Mouse (Mus musculus) heart, adult 2 months (tissue): ENCODE measurements around the gene Exog.

ENCODE experiments used
- CTCF ChIP-seq: fragments of 200-600 bp; IDR thresholded peaks from 2 replicates; pipeline ENCODE4 v1.8.1; 2022; ENCODE audit warnings: antibody characterized with exemption, mild to moderate bottlenecking, moderate library complexity
- EP300 ChIP-seq: fragments of 200-500 bp; IDR thresholded peaks from 2 replicates; pipeline ENCODE4 v1.6.1; 2011; ENCODE audit warnings: low read depth, low read length, control low read depth; ENCODE audit not compliant: insufficient read depth
- POLR2A ChIP-seq: fragments of 200-500 bp; IDR thresholded peaks from 2 replicates; pipeline ENCODE4 v1.6.1; 2011; ENCODE audit warnings: mild to moderate bottlenecking, low read depth, low read length, control low read depth; ENCODE audit not compliant: insufficient read depth

DNA sequence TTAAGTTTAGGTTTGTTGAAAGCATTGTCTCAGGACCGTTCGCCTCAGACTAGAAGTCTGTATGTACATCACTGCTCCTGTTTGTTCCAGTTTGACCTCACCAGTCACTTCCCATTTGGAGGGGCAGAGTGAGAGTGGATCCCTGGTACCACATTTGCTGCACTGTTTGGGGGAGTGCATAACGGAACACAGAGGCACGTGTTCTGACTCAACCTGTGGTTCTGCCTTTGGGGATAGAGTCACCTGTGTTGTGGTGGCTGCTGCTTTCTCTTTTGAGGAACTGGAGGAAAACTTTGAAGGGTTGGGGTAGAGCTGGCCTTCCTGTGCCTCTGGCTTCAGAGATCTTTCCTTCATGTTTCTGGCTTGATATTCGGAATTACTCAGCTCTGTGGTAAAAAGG lies 40.7 kb upstream of the Exog start:
- TF ChIP-seq CTCF (no peak), POLR2A (no peak), EP300 (no peak)
